Mouse (Mus musculus) forebrain, postnatal 0 days (tissue): ENCODE results near the gene Hipk1. TPM values are rescaled to one million over a fixed set of nuclear protein-coding genes. Genes with fewer than 3 reads are reported as not detected.
"Not testable (repeated sequence)": the region's sequence is repeated elsewhere in the genome, so short reads cannot be mapped to it uniquely, and the experiment has no call there.

Source experiments
- ATAC-seq: fragments of 200-750 bp; cut with Nextera tagmentation; 2 replicates; pipeline ENCODE4 v1.8.0; 2017; ENCODE audit warnings: mild to moderate bottlenecking, moderate library complexity
- DNase-seq: peaks from one replicate; pipeline ENCODE4 v3.0.0-alpha.2; 2015
- H3K27ac ChIP-seq: fragments of 300-500 bp; sonication (generic); 2 replicates; pipeline ENCODE4 v1.5.1; 2014; ENCODE audit warnings: low read depth, mild to moderate bottlenecking, antibody characterized with exemption, low read length, moderate library complexity, mixed read lengths
- H3K27me3 ChIP-seq: fragments of 300-500 bp; sonication (generic); 2 replicates; pipeline ENCODE4 v1.6.1; 2014; ENCODE audit warnings: mild to moderate bottlenecking, low read length, mixed read lengths; ENCODE audit not compliant: insufficient read depth
- H3K36me3 ChIP-seq: fragments of 300-500 bp; sonication (generic); 2 replicates; pipeline ENCODE4 v1.6.1; 2014; ENCODE audit warnings: mild to moderate bottlenecking, moderate library complexity; ENCODE audit not compliant: insufficient read depth
- H3K4me1 ChIP-seq: fragments of 300-500 bp; sonication (generic); 2 replicates; pipeline ENCODE4 v1.6.1; 2014; ENCODE audit warnings: antibody characterized with exemption; ENCODE audit not compliant: insufficient read depth
- H3K4me2 ChIP-seq: fragments of 300-500 bp; sonication (generic); 2 replicates; pipeline ENCODE4 v1.6.1; 2014; ENCODE audit warnings: low read depth, mild to moderate bottlenecking, moderate library complexity
- H3K4me3 ChIP-seq: fragments of 300-500 bp; sonication (generic); 2 replicates; pipeline ENCODE4 v1.5.1; 2014; ENCODE audit warnings: low read depth, low read length, mixed read lengths
- H3K9ac ChIP-seq: fragments of 300-500 bp; sonication (generic); 2 replicates; pipeline ENCODE4 v1.6.1; 2014; ENCODE audit warnings: mild to moderate bottlenecking
- H3K9me3 ChIP-seq: fragments of 300-500 bp; sonication (generic); 2 replicates; pipeline ENCODE4 v1.6.1; 2016; ENCODE audit warnings: low read length
- CTCF ChIP-seq: sonication (generic); IDR thresholded peaks from 2 replicates; pipeline ENCODE4 v1.5.1; 2016; ENCODE audit warnings: antibody characterized with exemption, control low read depth, low read depth
- WGBS: fragments of 180-500 bp; shearing (Covaris S2); extraction: QIAGEN DNeasy Blood & Tissue Kit; methylation state at CpG from one replicate; pipeline ENCODE4 v1.1.7; 2014; 5-methylcytosine and 5-hydroxymethylcytosine counted together
- polyA plus RNA-seq: library from polyadenylated mRNA; unstranded; fragments of >200 nt; fragmentation: Nextera tagmentation; extraction: Ambion mirVana; gene quantifications from 2 replicates; pipeline ENCODE4 v1.2.1, GENCODE M21; 2015
- total RNA-seq: library from RNA; depleted of rRNA; stranded (reverse); fragments of >200 nt; gene quantifications from 2 replicates; pipeline ENCODE4 v1.2.3, GENCODE M21; 2014; rRNA removed

Hipk1 gene
- total RNA-seq (36.1 and 47.4 TPM in 2 replicates), polyA plus RNA-seq (4.2 and 5.6 TPM in 2 replicates)

DNA sequence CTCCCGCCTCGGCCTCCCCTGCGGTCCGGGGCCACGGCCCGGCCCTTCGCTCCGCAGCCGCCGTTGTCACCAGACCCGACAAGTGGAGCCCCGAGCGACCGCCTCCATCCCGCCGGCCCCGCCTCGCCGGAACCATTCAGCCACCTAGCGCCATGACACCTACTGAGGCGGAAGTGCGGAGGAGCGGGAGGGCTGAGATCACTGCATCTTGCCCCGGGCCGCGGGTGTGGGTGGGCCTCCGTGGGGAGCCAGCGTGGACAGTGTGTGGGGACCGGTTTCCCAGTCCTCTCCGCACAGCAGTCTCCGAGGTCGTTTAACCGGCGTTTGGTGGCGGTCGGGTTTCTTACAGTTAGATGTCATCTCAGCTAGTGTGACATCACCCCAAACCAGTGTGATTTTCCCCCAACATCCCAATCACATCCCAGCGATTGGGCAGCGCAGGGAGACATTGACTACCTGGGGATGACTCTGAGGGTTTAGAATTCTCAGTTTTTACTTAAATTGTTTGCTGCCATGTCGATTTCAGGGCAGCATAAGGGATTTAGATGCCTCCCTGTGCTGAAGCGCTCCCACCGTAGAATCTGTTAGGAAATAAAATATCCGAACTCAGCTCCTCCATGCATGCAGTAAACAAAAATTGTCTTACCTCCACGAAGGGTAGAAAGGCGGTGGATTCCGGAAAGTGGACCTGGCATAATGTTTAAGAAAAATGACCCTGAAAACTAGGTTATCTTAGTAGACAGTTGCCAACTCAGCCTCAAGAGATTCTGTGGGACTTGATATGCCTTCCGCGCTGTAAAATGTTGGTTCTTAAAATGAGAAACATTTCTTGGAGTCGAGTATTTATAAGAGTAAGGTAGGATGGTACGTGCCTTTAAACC lies at the start of gene Hipk1:
Hipk1 (minus strand) TSS at position 334 of the 881 bp plus-strand sequence.
- TF ChIP-seq CTCF, result peak; percentile 37
- H3K9me3 ChIP-seq, result no peaks in the 10 kb centered on the region
- DNase-seq, result peak; percentile 93
- H3K4me2 ChIP-seq, result peak within 1 kb of the TSS; percentile 72
- peak within 1 kb of the TSS; percentile 92 for H3K4me3 ChIP-seq
- ATAC-seq, result peak; percentile 97
- H3K36me3 ChIP-seq, result no peaks in the 10 kb centered on the region
- peak within 1 kb of the TSS; percentile 88 for H3K9ac ChIP-seq
- H3K27ac ChIP-seq, result peak within 1 kb of the TSS; percentile 91
- peaks cover 9% of the 10 kb centered on the region; the same call in 1 of the 2 replicates for H3K4me1 ChIP-seq
- H3K27me3 ChIP-seq, result no peaks in the 10 kb centered on the region
- 10% methylated on average over 46 of the region's 49 CpGs for WGBS

DNA sequence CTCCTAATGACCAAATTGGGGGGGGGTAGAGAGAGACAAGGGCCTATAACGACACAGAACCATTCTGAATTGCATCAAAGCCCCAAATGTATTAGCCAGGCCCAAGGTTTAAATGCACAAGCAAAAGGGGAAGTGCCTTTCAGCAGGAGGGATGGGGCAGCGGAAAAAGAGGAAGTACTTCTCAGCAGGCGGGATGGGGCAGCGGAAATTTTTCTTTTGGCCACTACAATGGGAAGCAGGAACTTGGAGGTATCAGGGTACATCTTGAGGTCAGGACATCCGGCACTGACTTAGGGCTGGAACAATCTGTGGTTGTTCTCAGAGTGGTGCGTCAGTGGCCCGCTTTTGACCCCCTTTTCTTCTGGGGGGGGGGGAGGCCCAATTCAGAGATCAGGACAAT lies 49.6 kb upstream of the Hipk1 start:
- not testable (repeated sequence) for DNase-seq, H3K27me3 ChIP-seq, H3K4me1 ChIP-seq, H3K9me3 ChIP-seq, ATAC-seq, H3K4me3 ChIP-seq, H3K27ac ChIP-seq, H3K9ac ChIP-seq, H3K4me2 ChIP-seq, H3K36me3 ChIP-seq
- 94% methylated on average over 7 of the region's 7 CpGs for WGBS

DNA sequence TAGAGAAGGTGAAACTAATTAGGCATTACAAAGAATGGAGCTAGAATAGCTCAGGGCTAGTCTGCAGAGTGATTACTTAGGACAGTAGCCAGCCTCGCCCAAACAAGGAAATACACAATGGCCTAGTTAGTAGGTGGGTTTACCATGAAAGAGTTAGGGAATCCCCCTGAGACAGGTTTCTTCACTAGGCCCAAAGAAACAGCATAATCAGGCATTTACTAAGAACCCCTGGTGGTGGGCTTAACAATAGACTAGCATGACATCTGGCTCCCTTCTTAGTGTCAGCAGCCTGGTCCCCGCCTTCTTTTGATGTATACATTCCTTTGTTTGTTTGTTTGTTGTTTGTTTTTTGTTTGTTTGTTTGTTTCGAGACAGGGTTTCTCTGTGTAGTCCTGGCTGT lies 48.8 kb upstream of the Hipk1 start:
- H3K9me3 ChIP-seq, H3K27me3 ChIP-seq, H3K4me2 ChIP-seq, H3K27ac ChIP-seq, H3K4me1 ChIP-seq, H3K9ac ChIP-seq, H3K36me3 ChIP-seq, DNase-seq, H3K4me3 ChIP-seq, ATAC-seq: not testable (repeated sequence)
- 77% methylated on average over 3 of the region's 3 CpGs for WGBS

DNA sequence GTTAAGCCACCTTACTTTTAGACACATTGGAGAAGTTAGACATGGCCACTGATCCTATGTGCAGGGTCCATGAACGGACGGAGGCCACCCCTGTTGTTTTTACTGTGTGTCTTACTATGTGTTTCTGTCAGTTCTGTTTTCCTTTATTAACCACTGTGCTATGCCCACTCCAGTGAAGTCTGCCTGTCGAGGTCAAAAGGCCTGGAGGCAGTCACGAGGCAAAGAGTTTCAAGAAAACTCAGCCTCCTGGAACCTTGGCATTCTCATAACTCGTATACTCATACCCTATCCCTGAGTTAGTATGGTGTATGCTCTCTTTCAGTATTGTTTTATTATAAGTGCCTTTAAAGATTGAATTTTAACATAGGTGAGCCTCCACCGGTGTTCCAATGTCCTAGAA lies 48.3 kb upstream of the Hipk1 start:
- Histone ChIP-seq H3K4me3 (no peak overlapping the region), H3K4me1 (no peaks in the 10 kb centered on the region), H3K27ac (no peak overlapping the region), H3K9ac (no peak overlapping the region), H3K4me2 (no peak overlapping the region), H3K27me3 (no peaks in the 10 kb centered on the region), H3K36me3 (no peaks in the 10 kb centered on the region), H3K9me3 (no peaks in the 10 kb centered on the region)
- TF ChIP-seq CTCF, result no peak
- ATAC-seq, result no peak
- WGBS, result 90% methylated on average over 6 of the region's 6 CpGs
- DNase-seq, result no peak

DNA sequence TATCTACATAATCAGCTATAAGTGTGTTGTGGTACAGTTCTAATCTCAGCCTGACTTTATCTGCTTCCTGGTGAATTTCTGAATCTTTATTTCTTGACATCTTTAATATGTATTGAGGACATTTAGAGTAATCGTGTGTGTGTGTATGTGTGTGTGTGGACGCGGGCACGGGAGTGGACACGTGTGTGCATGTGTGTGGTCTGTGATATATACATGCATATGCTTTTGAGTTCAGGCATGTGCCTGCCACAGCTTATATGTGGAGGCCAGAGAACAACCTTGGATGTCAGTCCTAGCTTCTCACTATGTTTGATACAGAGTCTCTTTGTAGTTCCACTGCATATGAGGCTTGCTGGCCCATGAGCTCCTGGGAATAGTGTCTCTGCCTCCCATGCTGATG lies 45.1 kb upstream of the Hipk1 start:
- no peak overlapping the region for H3K9ac ChIP-seq
- no peak for TF ChIP-seq CTCF
- H3K27ac ChIP-seq, result no peak overlapping the region
- 92% methylated on average over 5 of the region's 5 CpGs for whole genome bisulfite sequencing
- H3K36me3 ChIP-seq, result no peaks in the 10 kb centered on the region
- no peaks in the 10 kb centered on the region for H3K27me3 ChIP-seq
- ATAC-seq, result no peak
- no peaks in the 10 kb centered on the region for H3K4me1 ChIP-seq
- no peak overlapping the region for H3K4me3 ChIP-seq
- H3K4me2 ChIP-seq, result no peak overlapping the region
- DNase-seq, result no peak
- H3K9me3 ChIP-seq, result no peaks in the 10 kb centered on the region

DNA sequence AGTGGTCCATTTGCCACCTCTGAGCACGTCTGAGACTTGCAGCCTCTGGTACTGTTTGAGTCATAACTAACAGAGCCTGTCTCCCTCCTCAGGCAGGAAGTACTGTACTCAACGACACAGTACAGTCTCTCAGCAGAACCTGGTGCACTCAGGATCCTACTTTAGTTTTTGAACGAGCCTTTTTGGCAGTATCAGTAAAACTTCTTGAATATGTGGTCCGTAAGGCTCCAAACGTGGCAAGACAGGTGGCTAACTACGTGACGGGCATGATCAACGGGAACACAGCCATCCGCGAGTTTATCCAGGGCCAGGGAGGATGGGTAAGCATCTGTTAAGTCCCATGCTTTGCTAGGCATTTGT lies 44.6 kb upstream of the Hipk1 start:
- TF ChIP-seq CTCF, result no peak
- WGBS, result 64% methylated on average over 10 of the region's 10 CpGs
- no peak overlapping the region for H3K4me3 ChIP-seq
- no peak for ATAC-seq
- H3K4me2 ChIP-seq, result no peak overlapping the region
- H3K36me3 ChIP-seq, result no peaks in the 10 kb centered on the region
- no peak overlapping the region for H3K9ac ChIP-seq
- no peaks in the 10 kb centered on the region for H3K9me3 ChIP-seq
- no peaks in the 10 kb centered on the region for H3K4me1 ChIP-seq
- H3K27ac ChIP-seq, result no peak overlapping the region
- peak; percentile 12 for DNase-seq
- H3K27me3 ChIP-seq, result no peaks in the 10 kb centered on the region

DNA sequence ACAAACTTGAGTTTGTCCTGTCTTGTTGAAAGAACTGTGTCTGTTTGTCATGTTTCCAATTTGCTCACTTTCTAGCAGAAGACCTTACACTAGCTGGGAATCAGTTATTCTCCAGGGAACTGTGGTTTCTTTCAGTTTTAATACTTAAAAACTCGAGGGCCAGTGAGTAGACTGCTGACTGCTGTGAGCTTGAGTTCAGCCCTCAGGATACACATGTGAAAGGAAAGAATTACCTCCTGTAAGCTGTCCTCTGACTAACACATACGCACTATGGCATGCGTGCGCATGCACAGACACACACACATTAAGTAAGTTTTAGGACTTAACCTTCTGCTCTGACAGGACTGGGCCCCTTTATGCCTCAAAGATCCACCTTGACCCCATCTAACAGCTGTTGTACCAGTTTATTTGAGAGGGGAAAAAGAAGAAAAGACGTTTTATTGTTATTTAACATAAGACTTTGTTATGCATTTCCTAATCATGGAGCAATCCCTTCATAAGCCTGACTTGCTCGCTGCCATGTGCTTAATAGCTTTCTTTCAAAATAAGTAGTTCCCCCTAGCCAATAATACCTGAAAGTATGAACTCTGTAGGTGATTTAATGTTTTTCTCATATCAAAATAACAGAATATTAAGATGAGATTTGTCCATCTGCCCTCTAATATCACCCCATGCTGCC lies 44.0 kb upstream of the Hipk1 start:
- no peak for TF ChIP-seq CTCF
- Histone ChIP-seq H3K27ac (no peak overlapping the region), H3K4me1 (no peaks in the 10 kb centered on the region), H3K36me3 (no peaks in the 10 kb centered on the region), H3K4me3 (no peak overlapping the region), H3K27me3 (no peaks in the 10 kb centered on the region), H3K9me3 (no peaks in the 10 kb centered on the region), H3K4me2 (no peak overlapping the region), H3K9ac (no peak overlapping the region)
- no peak for ATAC-seq
- WGBS, result 80% methylated on average over 6 of the region's 6 CpGs
- no peak for DNase-seq
